Mouse (Mus musculus): Measurements from ENCODE around the gene Hmgn5. TPM values are rescaled to one million over a fixed set of nuclear protein-coding genes. Genes with fewer than 3 reads are reported as not detected.

Hmgn5 gene
- total RNA-seq (2021) = 1 to 10 TPM; 6.0 to 6.6 TPM

GRCm38 (mm10) chrX:109013283-109013682, at the start of gene Hmgn5:
Gene Hmgn5 (minus strand): TSS chrX:109013404.
- peak; percentile 95 to 96 for DNase-seq
- intact Hi-C loops (cut with DNase I) = loop anchor here (2.0 to 5.0 kb wide), 3 partner anchors 69 to 180 kb away; partner anchors contain the start of gene Sh3bgrl

- intact Hi-C loops (cut with DNase I) = no loop called here
- DNase-seq = no peak
Measured at GRCm38 (mm10) chrX:109047773-109048172, 34.6 kb upstream of the Hmgn5 start.

GRCm38 (mm10) chrX:109026224-109026623, 13.0 kb upstream of the Hmgn5 start:
- intact Hi-C loops (cut with DNase I) = no loop called here
- DNase-seq = no peak

- intact Hi-C loops (cut with DNase I) = no loop called here
- no peak for DNase-seq
Measured at GRCm38 (mm10) chrX:109020858-109021257, 7.7 kb upstream of the Hmgn5 start.

- intact Hi-C loops (cut with DNase I) = loop anchor here (5.0 kb wide), 1 partner anchor 68 kb away; no protein-coding TSS in a partner anchor
- no peak for DNase-seq
Measured at GRCm38 (mm10) chrX:109014166-109014565, 962 bp upstream of the Hmgn5 start.

GRCm38 (mm10) chrX:109013686-109014085, 482 bp upstream of the Hmgn5 start:
- intact Hi-C loops (cut with DNase I) = loop anchor here (2.0 to 5.0 kb wide), 3 partner anchors 69 to 181 kb away; partner anchors contain the start of gene Sh3bgrl
- peak in 1 of 2 experiments; percentile 55 for DNase-seq

GRCm38 (mm10) chrX:109012371-109013031, 703 bp downstream of the Hmgn5 start:
- intact Hi-C loops (cut with DNase I) = loop anchor here (2.0 to 5.0 kb wide), 3 partner anchors 70 to 180 kb away; partner anchors contain the start of gene Sh3bgrl
- peak; percentile 66 for DNase-seq

GRCm38 (mm10) chrX:109011611-109012185, 1.5 kb downstream of the Hmgn5 start:
- intact Hi-C loops (cut with DNase I) = loop anchor here (2.0 to 5.0 kb wide), 3 partner anchors 71 to 179 kb away; partner anchors contain the start of gene Sh3bgrl
- DNase-seq = peak; percentile 11

GRCm38 (mm10) chrX:109001277-109001676, 11.9 kb downstream of the Hmgn5 start:
- peak in 1 of 2 experiments; percentile 6 for DNase-seq
- intact Hi-C loops (cut with DNase I) = loop anchor here (5.0 kb wide), 1 partner anchor 76 kb away; no protein-coding TSS in a partner anchor

Other genes with a start within 250 kb of the Hmgn5 start
- gene Brwd3, start 179.0 kb downstream of the Hmgn5 start, total RNA-seq (2021) = 1 to 10 TPM; 7.0 to 8.6 TPM
- gene Sh3bgrl, start 82.0 kb upstream of the Hmgn5 start, total RNA-seq (2021) = 10 to 100 TPM; 57.6 to 59.8 TPM
- gene Gm6377, start 183.4 kb upstream of the Hmgn5 start, total RNA-seq (2021) = under 1 TPM; 0.24 to 0.47 TPM

Measured in heart, postnatal 10 days (tissue).